Mouse (Mus musculus): ENCODE data around the gene Treml2. TPM values are rescaled to one million over a fixed set of nuclear protein-coding genes. Genes with fewer than 3 reads are reported as not detected.

The Treml2 gene
- 124 and 139 TPM in 2 replicates for total RNA-seq (2023)

DNA sequence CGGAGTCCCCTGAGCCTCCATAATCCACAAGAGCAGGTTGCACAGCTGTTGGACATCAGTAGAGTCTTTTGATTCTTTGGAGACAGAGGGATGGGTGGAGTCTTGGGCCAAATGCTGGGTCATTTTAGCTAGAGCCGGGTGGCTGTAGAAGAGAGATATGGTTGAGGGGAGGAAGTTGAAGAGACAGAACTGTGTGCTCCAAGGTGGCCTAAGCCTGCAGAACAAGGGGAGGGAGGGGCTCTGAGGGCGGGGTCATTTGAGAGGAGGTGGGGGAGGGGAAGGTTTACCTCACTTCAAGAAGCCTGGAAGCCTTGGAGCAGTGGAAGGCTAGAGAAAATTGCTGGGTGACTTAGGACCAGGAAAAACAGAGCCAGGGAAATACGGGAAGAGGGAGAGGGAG lies at the start of gene Treml2:
Treml2 (plus strand) TSS at position 296 of the 400 bp plus-strand sequence.

DNA sequence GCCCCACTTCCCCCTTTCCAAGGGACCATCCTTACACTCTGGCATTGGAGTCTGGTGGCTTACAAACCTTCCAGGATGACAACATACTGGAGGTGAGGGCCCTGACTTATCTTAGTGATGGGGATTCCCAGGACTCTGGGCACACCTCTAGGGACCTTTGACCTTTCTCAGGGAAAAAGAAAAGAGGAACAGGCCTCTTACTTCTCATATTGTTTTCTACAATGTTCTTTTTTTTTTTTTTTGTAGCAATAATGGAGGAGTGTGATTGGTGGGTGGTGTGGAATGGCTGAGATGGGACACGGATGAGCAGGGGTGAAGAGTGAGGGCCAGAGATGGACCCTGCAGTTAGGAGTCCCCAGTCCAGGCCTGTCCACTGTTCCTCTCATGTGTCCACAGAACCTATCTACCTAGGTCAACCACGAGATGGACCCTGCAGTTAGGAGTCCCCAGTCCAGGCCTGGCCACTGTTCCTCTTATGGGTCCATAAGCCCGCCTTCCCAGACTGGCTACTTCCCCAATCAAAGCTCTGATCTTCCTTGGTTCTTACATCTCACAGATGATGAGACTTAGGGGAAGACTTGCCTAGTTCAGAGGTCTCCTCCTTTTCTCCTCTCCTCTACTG lies 35.4 kb upstream of the Treml2 start, which contains the start of gene Treml4:
Treml4 (plus strand) TSS at position 555 of the 622 bp plus-strand sequence.

DNA sequence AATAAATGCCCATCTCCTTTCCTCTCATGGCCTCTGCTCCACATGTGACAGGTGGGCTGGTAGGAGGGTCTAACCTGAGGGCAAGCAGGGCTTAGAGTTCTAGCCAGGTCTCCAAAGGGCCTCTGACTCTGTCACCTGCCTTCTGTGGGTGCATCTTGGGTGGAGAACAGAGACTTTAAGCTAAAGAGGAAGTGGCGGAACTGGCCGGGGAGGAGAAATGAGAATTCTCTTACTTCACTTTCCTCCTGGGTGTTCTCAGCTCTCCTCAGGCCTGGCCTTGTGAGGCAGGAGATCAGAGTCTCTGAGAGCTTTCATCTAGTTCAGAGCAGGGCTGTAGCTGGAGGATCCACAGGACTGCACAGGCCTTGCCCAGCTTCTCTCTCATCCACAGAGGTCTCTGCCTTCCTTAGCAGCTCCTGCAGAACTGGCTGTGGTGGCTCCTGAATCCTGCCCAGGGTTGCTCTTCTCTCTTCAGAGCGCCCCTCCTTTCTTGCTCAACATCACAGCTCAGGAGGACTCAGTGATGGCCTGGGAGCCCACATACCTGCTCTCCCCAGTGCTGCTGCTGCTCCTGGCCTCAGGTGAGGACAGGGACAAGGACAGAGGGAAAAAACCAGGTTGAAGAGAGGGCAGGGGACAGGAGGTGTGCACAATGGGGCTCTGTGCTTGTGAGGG lies 16.7 kb downstream of the Treml2 start, which contains the start of gene B430306N03Rik:
B430306N03Rik (plus strand) TSS at position 237 of the 675 bp plus-strand sequence.

DNA sequence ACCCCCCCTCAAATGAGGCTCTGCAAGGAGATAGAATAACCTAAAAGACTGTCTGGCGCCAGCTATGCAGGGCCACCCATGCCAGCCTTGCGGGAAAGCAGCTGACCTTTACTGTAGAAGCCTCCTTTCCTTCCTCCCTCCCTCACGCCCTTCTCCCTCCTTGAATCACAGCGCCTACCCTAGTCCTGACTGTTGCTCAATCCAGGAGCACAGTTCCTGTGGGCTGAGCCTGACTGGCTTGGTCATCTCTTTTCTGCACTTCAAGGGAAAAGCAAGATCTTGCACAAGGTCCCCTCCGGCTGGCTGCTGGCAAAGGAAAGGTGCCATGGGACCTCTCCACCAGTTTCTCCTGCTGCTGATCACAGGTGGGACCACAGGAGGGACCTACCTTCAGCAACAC lies 46.9 kb downstream of the Treml2 start, which contains the start of gene Trem2:
Trem2 (plus strand) TSS at position 171 of the 400 bp plus-strand sequence.

DNA sequence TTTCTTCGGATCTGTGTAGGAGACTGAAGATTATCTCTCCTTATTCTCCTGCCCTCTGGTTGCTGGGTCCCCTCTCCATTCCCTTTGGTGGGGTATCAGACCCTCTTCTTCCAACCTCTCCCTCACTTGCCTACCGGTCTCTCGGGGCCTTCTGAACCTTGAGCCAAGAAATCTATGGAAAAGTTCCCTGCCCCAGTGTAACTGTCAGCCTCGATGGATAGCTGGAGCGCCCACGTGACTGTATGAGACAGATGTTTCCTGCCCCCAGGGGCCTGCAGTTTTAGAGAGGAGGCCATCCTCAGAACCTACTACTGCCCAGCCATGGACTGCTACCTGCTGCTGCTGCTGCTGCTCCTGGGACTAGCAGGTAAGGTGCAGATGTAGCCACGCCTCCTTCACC lies 60.3 kb downstream of the Treml2 start, which contains the start of gene Treml1:
Treml1 (plus strand) TSS at position 301 of the 400 bp plus-strand sequence.

Other genes with a start within 250 kb of the Treml2 start
- gene 1700067P10Rik, start 210.2 kb upstream of the Treml2 start, total RNA-seq (2023), result not detected in 2 replicates
- 74.6 and 75.4 TPM in 2 replicates for gene 9830107B12Rik, start 153.2 kb upstream of the Treml2 start, total RNA-seq (2023)
- 82.9 and 86.1 TPM in 2 replicates for gene A530064D06Rik, start 132.2 kb upstream of the Treml2 start, total RNA-seq (2023)
- 885 and 916 TPM in 2 replicates for gene Trem1, start 66.7 kb upstream of the Treml2 start, total RNA-seq (2023)
- gene Trem3, start 51.7 kb upstream of the Treml2 start, total RNA-seq (2023), result 381 and 386 TPM in 2 replicates
- 27.4 and 30.3 TPM in 2 replicates for gene Treml4, start 35.2 kb upstream of the Treml2 start, total RNA-seq (2023)
- gene B430306N03Rik, start 16.6 kb downstream of the Treml2 start, total RNA-seq (2023), result 163 and 169 TPM in 2 replicates
- 11.0 and 12.4 TPM in 2 replicates for gene Trem2, start 46.9 kb downstream of the Treml2 start, total RNA-seq (2023)
- gene Treml1, start 60.4 kb downstream of the Treml2 start, total RNA-seq (2023), result 0.82 and 3.3 TPM in 2 replicates
- gene Nfya, start 110.4 kb downstream of the Treml2 start, total RNA-seq (2023), result 80.8 and 88.1 TPM in 2 replicates
- gene Oard1, start 110.5 kb downstream of the Treml2 start, total RNA-seq (2023), result 16.9 and 20.7 TPM in 2 replicates
- gene Apobec2, start 133.4 kb downstream of the Treml2 start, total RNA-seq (2023), result not detected in 2 replicates
- gene Tspo2, start 152.0 kb downstream of the Treml2 start, total RNA-seq (2023), result 0.61 TPM in 1 of 2 replicates, not detected in the other
- gene Unc5cl, start 155.4 kb downstream of the Treml2 start, total RNA-seq (2023), result not detected in 2 replicates

Data from neutrophil, adult 65 days (primary cell).